Mouse (Mus musculus): ENCODE results near the gene Mrpl36.

Gene Mrpl36

DNA sequence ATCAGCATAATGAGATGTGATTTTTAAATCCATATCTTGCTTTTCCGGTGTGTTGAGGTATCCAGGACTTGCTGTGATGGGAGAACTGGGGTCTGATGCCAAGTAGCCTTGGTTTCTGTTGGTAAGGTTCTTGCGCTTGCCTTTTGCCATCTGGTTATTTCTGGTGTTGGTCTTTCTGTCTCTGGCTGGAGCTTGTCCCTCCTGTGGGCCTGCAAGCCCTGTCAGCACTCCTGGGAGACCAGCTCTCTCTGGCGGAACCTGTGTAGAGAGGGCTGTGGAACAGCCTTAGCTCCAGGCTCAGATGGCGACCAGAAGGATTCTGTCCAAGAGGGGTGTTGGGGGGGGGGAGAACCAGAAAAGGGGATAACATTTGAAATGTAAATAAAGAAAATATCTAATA, 18.4 kb downstream of the Mrpl36 start:
- no peak for DNase-seq (ENCODE audit: low spot score)

DNA sequence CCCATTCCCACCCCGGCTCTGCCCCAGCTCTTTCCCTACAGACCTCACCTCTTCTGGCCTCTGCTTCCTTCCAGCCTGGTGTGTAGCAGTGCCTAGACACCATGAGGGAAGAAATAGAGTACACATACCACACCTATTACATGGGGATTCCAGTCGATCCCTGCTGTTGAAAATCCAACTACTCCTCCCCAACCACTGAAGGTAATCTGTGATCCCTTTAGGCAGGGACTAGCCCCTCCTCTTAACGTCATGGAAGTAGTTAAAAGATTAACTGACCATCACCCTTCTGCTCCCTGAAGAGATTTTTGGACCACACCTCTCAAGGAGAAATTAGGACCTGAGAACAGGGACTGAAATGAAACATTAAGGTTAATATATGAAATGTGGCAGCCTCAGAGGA, 18.9 kb downstream of the Mrpl36 start:
- DNase-seq (ENCODE audit: low spot score), result no peak

DNA sequence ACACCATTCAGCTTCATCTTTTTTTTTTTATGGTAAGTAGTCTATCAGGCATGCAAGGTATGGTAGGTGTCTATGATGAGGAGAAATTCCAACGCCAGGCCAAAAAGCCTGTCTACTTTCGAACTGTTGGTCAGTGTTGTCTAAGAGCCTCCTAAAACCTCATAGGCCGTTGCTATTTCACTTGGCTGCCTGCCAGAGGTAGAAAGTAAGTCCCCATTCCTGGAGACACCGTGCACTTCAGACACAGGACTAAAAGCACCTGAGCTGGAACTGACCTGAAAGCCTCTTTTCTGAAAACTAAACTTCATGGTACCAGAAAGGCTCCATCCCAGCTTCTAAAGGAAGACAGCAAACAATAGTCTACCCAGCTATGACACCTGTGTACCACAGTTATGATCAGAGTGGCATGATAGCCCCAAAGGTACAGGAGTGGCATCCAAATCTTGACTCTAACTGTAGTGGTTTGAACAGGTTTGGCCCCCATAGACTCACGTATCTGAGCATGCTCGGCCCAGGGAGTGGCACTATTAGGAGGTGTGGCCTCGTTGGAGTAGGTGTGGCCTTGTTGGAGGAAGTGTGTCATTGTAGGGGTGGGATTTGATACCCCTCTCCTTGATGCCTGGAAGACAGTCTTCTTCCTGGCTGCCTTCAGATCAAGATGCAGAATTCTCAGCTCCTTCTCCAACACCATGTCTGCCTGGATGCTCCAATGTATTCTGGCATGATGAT, 19.8 kb downstream of the Mrpl36 start:
- DNase-seq (ENCODE audit: low spot score), result no peak

DNA sequence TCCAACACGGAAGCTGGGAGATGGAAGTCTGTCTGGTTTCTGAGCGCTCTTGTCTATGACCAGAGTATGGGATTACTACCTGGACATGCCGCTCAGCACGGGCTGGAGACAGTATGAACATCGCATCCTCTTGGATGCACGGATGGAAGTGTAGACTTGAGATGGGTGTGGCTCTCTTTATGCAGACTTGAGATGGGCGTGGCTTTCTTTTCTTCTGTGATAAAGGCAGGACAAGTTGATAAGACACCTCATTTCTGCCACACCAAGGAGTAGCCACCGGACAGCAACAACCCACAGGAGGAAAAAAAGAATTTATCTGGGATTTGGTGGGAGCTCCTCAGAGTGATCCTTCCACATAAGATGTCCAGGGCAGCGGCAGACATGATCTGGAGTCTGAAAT, 22.4 kb downstream of the Mrpl36 start:
- no peak for DNase-seq (ENCODE audit: low spot score)

DNA sequence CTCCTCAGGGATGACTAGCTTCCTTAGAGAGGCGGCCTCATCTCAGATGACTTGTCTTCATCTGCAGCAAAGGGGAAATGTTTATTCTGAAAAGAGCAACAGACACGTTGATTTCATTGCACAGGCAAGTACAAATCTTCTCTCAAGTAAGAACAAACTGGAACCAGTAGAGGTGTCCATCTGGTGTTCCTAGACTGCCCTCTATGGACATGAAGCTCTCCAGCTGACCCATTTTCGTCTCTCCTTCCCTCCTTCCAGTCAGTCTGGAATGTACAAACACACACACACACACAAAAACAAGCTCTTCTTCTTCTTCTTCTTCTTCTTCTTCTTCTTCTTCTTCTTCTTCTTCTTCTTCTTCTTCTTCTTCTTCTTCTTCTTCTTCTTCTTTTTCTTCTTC, 23.6 kb downstream of the Mrpl36 start:
- no peak for DNase-seq (ENCODE audit: low spot score)

DNA sequence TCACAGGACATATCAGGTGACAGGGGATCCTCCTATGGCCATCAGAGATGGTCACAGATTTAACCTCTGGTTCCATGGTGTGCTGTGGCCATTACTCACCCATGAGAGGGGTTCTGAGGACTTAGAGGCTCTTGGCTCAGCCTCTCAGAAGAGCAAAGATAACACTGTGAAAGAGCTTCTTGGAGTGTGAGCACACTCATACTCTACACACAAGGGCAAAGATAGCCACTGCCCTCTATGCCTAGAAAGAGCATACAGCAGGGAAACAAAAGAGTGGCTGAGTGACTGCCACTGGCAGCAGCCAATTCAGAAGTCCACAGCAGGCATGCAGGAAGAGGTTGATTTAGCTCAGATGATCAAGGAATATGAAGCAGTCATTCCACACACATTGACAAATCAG, 24.2 kb downstream of the Mrpl36 start:
- DNase-seq (ENCODE audit: low spot score), result no peak

DNA sequence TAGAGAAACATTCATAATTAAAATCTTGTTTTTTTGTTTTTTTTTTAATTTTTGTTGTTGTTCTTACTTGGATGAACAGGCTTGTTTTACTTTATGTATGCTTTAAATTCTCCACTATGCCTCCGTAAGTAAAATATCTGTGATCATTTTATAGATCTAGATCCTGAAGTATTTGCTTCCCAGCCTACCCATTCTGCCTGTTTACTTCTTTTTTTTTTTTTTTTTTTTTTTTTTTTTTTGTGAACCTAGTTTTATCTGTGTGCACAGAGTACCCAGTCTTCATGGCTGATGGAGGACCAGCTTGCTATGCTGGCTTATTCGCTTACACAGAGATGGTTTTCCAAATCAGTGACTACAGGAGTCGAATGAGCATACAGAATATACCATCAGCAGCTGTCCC, 28.8 kb downstream of the Mrpl36 start:
- no peak for DNase-seq (ENCODE audit: low spot score)

DNA sequence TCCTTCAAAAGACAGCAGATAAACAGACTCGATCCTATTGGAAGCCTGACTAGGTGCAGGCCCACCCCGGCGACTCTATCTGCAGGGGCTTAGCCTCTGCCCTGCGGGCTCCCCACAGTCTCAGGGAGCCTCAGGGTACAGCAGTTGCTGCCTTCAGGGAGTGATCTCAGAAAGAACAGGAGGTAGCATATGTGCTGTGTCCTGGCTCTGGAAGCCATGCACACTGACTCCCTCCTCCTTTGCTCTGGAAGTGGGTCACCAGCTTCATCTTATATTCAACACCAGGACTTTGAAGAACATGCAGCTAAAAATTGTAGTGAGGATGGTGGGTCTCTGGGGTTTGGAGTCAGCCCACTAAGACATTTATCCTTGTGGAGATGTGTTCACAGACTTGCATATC, 45.1 kb downstream of the Mrpl36 start:
- no peak for DNase-seq (ENCODE audit: low spot score)

DNA sequence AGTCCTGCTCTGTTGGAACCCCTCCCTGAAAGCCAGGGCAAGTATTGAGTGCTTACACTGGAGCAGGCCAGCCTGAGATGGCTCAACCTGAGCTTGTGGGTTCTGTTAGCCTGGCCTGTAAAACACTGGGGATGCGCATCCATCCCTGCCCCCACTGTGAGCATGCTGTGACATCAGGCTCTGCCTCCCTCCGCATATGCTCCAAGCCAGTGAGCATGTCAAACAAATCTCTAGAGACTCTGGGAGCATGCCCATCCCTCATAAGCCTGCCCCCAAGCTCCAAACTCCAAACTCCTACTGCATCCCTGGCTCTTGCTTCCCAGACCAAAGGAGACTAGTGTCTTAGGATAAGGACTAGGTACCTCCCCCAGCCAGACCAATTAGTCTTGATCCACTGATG, 46.3 kb downstream of the Mrpl36 start:
- DNase-seq (ENCODE audit: low spot score), result no peak

DNA sequence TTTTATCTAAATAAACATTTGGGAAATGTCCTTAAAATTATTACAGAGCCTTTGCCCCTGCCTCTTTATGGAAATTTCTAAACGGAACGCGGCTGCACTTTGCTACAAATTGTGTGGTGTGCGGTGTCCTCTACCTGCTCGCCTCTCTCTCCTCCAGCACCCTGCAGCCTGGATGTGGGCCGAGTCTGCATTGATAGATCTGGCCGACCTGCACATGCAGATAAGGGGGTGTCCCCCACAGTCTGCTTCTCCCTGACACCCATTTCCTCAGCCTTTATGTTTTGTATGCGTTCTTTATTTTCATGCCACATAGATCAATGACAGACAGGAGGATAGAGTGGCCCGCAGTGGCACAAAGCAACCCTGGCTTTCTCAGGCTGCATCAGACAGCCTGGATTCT, 49.3 kb downstream of the Mrpl36 start:
- no peak for DNase-seq (ENCODE audit: low spot score)
